Mouse (Mus musculus): ENCODE results near the gene Mical3. TPM values are rescaled to one million over a fixed set of nuclear protein-coding genes. Genes with fewer than 3 reads are reported as not detected.

Mical3 gene
- total RNA-seq, 1 experiment: 30.0 TPM

DNA sequence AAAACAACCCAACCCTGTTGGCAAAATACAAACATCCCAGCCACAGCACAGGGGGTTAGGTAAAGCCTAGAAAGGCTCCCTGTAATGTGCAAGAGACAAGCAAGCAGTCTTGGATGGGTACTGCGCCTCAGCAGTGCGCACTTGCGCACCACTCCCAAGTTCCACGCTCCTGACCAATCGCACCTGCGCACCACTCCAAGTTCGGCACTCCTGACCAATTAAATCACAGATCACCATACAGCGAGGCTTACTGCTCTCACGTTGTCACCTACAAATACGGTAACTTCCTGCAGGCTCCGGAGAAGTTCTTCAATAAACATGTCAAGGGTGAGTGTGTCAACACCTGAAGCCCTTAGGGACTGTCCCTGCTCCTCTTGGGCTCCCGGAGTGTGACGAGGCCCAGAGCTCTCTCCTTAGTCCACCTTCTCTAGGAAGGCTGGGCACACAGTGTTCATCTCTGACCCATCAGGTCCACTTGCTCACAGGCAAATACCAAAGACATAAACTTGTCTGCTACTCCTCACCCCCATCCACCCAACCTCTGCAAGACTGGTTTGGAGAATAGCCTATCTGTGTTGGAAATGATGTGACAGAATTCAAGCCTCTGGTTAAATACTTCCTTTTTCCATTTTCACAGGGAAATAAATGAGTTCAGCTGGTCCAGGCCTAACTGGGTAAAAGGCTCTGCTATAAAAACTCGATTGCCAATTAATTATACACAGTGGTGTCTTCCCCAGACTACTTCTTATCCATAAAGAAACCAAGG, 27.2 kb downstream of the Mical3 start:
- no peak overlapping the region for H3K4me3 ChIP-seq (ENCODE audit: insufficient read depth in 1 of 2, low read depth in 1 of 2, low read length in 2 of 2, poor library complexity in 1 of 2, severe bottlenecking in 1 of 2)
- no peak for DNase-seq (ENCODE audit: low read depth, low spot score)
- no peaks in the 10 kb centered on the region for H3K9me3 ChIP-seq (ENCODE audit: control insufficient read depth, insufficient read depth, low read depth, low read length)
- TF ChIP-seq CHD2 (IDR thresholded peaks at IDR 0.05; ENCODE audit: low read depth, low read length) (no peak), ZNF384 (IDR thresholded peaks at IDR 0.05; ENCODE audit: low read depth, low read length) (no peak), MAFK (IDR thresholded peaks at IDR 0.05; ENCODE audit: insufficient read depth, low read depth, low read length) (no peak), HCFC1 (IDR thresholded peaks at IDR 0.05; ENCODE audit: borderline replicate concordance, insufficient read depth, low read length) (no peak), ZC3H11A (IDR thresholded peaks at IDR 0.05; ENCODE audit: borderline replicate concordance, low read depth, low read length) (no peak)
- H3K27ac ChIP-seq (ENCODE audit: insufficient read depth, low read depth, low read length, poor library complexity, severe bottlenecking): no peak overlapping the region
- peaks cover 2% of the 10 kb centered on the region; the same call in 1 of the 2 replicates for H3K36me3 ChIP-seq (ENCODE audit: control insufficient read depth, insufficient read depth, low read length, poor library complexity, severe bottlenecking)
- in situ Hi-C loops (cut with MboI; ENCODE audit: low sequenced_read_pairs in 2 of 2, unreplicated experiment in 2 of 2): no loop called here
- H3K9ac ChIP-seq (ENCODE audit: insufficient read depth, low read depth, low read length, poor library complexity, severe bottlenecking): no peak overlapping the region
- peaks cover 0 to 5% of the 10 kb centered on the region in 2 experiments; a peak in 1 of 4 replicates for H3K4me1 ChIP-seq (ENCODE audit: control insufficient read depth in 2 of 2, insufficient read depth in 2 of 2, low read length in 2 of 2, poor library complexity in 1 of 2)

DNA sequence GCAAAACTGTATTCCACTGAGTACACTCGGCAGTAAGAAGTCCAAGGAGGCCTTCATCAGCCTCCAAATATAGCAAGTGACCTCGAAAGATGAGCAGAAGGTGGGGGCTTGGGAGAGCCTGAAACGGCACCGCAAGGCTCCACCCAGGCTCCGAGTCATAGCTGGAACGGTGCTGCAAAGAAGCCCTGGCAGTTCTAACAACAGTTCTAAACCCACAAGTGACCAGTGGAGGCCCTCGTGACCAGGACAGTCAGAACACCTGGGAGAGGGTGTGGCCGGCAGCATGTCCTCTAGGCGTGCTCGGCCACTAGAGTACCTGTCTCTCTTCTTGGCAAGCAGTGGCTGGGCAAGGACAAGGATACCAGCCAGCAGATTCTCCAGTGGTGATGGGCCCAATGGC, 27.9 kb downstream of the Mical3 start:
- in situ Hi-C loops (cut with MboI; ENCODE audit: low sequenced_read_pairs in 2 of 2, unreplicated experiment in 2 of 2): no loop called here
- H3K4me3 ChIP-seq (ENCODE audit: insufficient read depth in 1 of 2, low read depth in 1 of 2, low read length in 2 of 2, poor library complexity in 1 of 2, severe bottlenecking in 1 of 2): no peak overlapping the region
- no peak for TF ChIP-seq ZNF384 (IDR thresholded peaks at IDR 0.05; ENCODE audit: low read depth, low read length)
- no peak for TF ChIP-seq MAFK (IDR thresholded peaks at IDR 0.05; ENCODE audit: insufficient read depth, low read depth, low read length)
- TF ChIP-seq HCFC1 (IDR thresholded peaks at IDR 0.05; ENCODE audit: borderline replicate concordance, insufficient read depth, low read length): no peak
- no peak for TF ChIP-seq ZC3H11A (IDR thresholded peaks at IDR 0.05; ENCODE audit: borderline replicate concordance, low read depth, low read length)
- no peak for TF ChIP-seq CHD2 (IDR thresholded peaks at IDR 0.05; ENCODE audit: low read depth, low read length)
- H3K9ac ChIP-seq (ENCODE audit: insufficient read depth, low read depth, low read length, poor library complexity, severe bottlenecking): no peak overlapping the region
- no peak for DNase-seq (ENCODE audit: low read depth, low spot score)
- H3K36me3 ChIP-seq (ENCODE audit: control insufficient read depth, insufficient read depth, low read length, poor library complexity, severe bottlenecking): peaks cover 2% of the 10 kb centered on the region; the same call in 1 of the 2 replicates
- no peak overlapping the region for H3K27ac ChIP-seq (ENCODE audit: insufficient read depth, low read depth, low read length, poor library complexity, severe bottlenecking)
- no peaks in the 10 kb centered on the region for H3K9me3 ChIP-seq (ENCODE audit: control insufficient read depth, insufficient read depth, low read depth, low read length)
- H3K4me1 ChIP-seq (ENCODE audit: control insufficient read depth in 2 of 2, insufficient read depth in 2 of 2, low read length in 2 of 2, poor library complexity in 1 of 2): peaks cover 0 to 5% of the 10 kb centered on the region in 2 experiments; a peak in 1 of 4 replicates

DNA sequence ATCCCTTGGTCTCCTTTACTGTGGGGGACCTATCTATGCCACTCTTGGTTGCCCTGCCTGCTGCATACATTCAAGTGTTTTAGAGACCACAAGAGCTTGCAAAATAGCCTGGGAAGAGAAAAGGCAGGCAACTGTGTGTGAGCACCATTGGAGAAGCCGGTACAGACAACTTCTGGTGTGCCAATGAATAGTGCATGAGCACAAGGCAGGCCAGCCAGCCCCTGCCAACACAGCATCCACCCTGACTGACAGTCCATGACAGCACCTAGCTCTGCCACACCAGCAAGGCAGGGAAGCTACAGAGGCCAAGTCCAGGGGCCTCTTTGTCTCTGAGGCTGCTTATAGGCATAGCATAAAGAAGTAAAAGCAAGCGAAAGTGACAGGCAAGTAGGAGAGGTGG, 28.7 kb downstream of the Mical3 start:
- Histone ChIP-seq H3K36me3 (ENCODE audit: control insufficient read depth, insufficient read depth, low read length, poor library complexity, severe bottlenecking) (peaks cover 2% of the 10 kb centered on the region; the same call in 1 of the 2 replicates), H3K4me3 (ENCODE audit: insufficient read depth in 1 of 2, low read depth in 1 of 2, low read length in 2 of 2, poor library complexity in 1 of 2, severe bottlenecking in 1 of 2) (no peak overlapping the region), H3K9me3 (ENCODE audit: control insufficient read depth, insufficient read depth, low read depth, low read length) (no peaks in the 10 kb centered on the region), H3K27ac (ENCODE audit: insufficient read depth, low read depth, low read length, poor library complexity, severe bottlenecking) (no peak overlapping the region), H3K9ac (ENCODE audit: insufficient read depth, low read depth, low read length, poor library complexity, severe bottlenecking) (no peak overlapping the region), H3K4me1 (ENCODE audit: control insufficient read depth in 2 of 2, insufficient read depth in 2 of 2, low read length in 2 of 2, poor library complexity in 1 of 2) (peaks cover 0 to 3% of the 10 kb centered on the region in 2 experiments; a peak in 1 of 4 replicates)
- in situ Hi-C loops (cut with MboI; ENCODE audit: low sequenced_read_pairs in 2 of 2, unreplicated experiment in 2 of 2): no loop called here
- no peak for TF ChIP-seq ZC3H11A (IDR thresholded peaks at IDR 0.05; ENCODE audit: borderline replicate concordance, low read depth, low read length)
- TF ChIP-seq ZNF384 (IDR thresholded peaks at IDR 0.05; ENCODE audit: low read depth, low read length): no peak
- TF ChIP-seq MAFK (IDR thresholded peaks at IDR 0.05; ENCODE audit: insufficient read depth, low read depth, low read length): no peak
- TF ChIP-seq HCFC1 (IDR thresholded peaks at IDR 0.05; ENCODE audit: borderline replicate concordance, insufficient read depth, low read length): no peak
- TF ChIP-seq CHD2 (IDR thresholded peaks at IDR 0.05; ENCODE audit: low read depth, low read length): no peak
- DNase-seq (ENCODE audit: low read depth, low spot score): no peak

DNA sequence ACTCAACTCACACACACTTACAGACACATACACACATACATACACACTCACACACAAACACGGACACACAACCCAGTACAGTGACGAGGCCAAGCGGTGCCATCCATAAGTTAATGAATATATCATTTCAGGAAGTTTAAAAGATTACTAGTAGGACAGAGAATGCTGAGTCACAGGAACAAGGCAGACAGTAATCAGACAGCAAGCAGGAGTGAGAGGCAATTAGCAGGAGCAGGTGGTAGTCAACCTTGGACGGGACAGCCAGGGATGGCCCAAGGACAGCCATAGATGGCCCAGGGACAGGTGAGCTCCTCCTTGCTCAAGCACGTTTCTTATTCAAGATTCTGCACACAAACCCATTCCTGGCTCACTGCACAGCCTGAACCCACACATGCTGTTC, 29.6 kb downstream of the Mical3 start:
- in situ Hi-C loops (cut with MboI; ENCODE audit: low sequenced_read_pairs in 2 of 2, unreplicated experiment in 2 of 2): no loop called here
- H3K36me3 ChIP-seq (ENCODE audit: control insufficient read depth, insufficient read depth, low read length, poor library complexity, severe bottlenecking): peaks cover 2% of the 10 kb centered on the region; the same call in 1 of the 2 replicates

More for the DNA sequence above, 29.6 kb downstream of the Mical3 start:
- DNase-seq (ENCODE audit: low read depth, low spot score): no peak
- Histone ChIP-seq H3K9ac (ENCODE audit: insufficient read depth, low read depth, low read length, poor library complexity, severe bottlenecking) (no peak overlapping the region), H3K27ac (ENCODE audit: insufficient read depth, low read depth, low read length, poor library complexity, severe bottlenecking) (no peak overlapping the region), H3K9me3 (ENCODE audit: control insufficient read depth, insufficient read depth, low read depth, low read length) (no peaks in the 10 kb centered on the region), H3K4me1 (ENCODE audit: control insufficient read depth in 2 of 2, insufficient read depth in 2 of 2, low read length in 2 of 2, poor library complexity in 1 of 2) (peaks cover 0 to 3% of the 10 kb centered on the region in 2 experiments; a peak in 1 of 4 replicates), H3K4me3 (ENCODE audit: insufficient read depth in 1 of 2, low read depth in 1 of 2, low read length in 2 of 2, poor library complexity in 1 of 2, severe bottlenecking in 1 of 2) (no peak overlapping the region)
- no peak for TF ChIP-seq MAFK (IDR thresholded peaks at IDR 0.05; ENCODE audit: insufficient read depth, low read depth, low read length)

Measured in ES-E14 (cell line).